Mouse (Mus musculus) spleen, adult 2 months (tissue): ENCODE measurements around the gene Tenm3.

ENCODE experiments used
- CTCF ChIP-seq: fragments of 200-500 bp; IDR thresholded peaks from 2 replicates; pipeline ENCODE4 v1.5.1; 2011; ENCODE audit warnings: mild to moderate bottlenecking, inconsistent platforms; ENCODE audit not compliant: insufficient read depth, insufficient read length, insufficient replicate concordance; ENCODE audit errors: extremely low read depth
- POLR2A ChIP-seq: fragments of 200-500 bp; IDR thresholded peaks from 2 replicates; pipeline ENCODE4 v1.6.1; 2011; ENCODE audit warnings: low read depth, low read length, inconsistent platforms

GRCm38 (mm10) chr8:48842991-48843930 lies 490 bp downstream of the Tenm3 start:
- TF ChIP-seq CTCF (no peak), POLR2A (no peak)
